Mouse (Mus musculus): ENCODE measurements around the gene Ccn1. TPM values are rescaled to one million over a fixed set of nuclear protein-coding genes. Genes with fewer than 3 reads are reported as not detected.
A peak's percentile ranks its signal among the peaks of the same experiment; 100 is the strongest.

Ccn1 gene
- polyA plus RNA-seq, 1 experiment from 2014 or later: 78.3 TPM

GRCm38 (mm10) chr3:145680686-145681085 lies 30.9 kb upstream of the Ccn1 start:
- Histone ChIP-seq H3K27ac (ENCODE audit: low read length) (no peak overlapping the region), H3K4me3 (ENCODE audit: low read length) (no peak overlapping the region), H3K36me3 (ENCODE audit: control insufficient read depth, insufficient read depth, low read length) (no peaks in the 10 kb centered on the region), H3K27me3 (ENCODE audit: control insufficient read depth, insufficient read depth, low read depth, low read length) (no peaks in the 10 kb centered on the region), H3K4me2 (ENCODE audit: low read depth, low read length) (no peak overlapping the region), H3K9ac (ENCODE audit: low read length) (no peak overlapping the region), H3K9me3 (ENCODE audit: control insufficient read depth, low read length) (no peaks in the 10 kb centered on the region), H3K4me1 (replicated peaks; ENCODE audit: control insufficient read depth, insufficient read depth, low read length) (peaks cover 8% of the 10 kb centered on the region)
- WGBS: 96% methylated on average over 5 of the region's 5 CpGs
- no peak for ATAC-seq (ENCODE audit: low read depth)

GRCm38 (mm10) chr3:145676212-145676611 lies 26.4 kb upstream of the Ccn1 start:
- WGBS: 78% methylated on average over 6 of the region's 6 CpGs
- H3K27me3 ChIP-seq (ENCODE audit: control insufficient read depth, insufficient read depth, low read depth, low read length): no peaks in the 10 kb centered on the region
- no peak overlapping the region for H3K27ac ChIP-seq (ENCODE audit: low read length)
- H3K9ac ChIP-seq (ENCODE audit: low read length): no peak overlapping the region
- no peaks in the 10 kb centered on the region for H3K36me3 ChIP-seq (ENCODE audit: control insufficient read depth, insufficient read depth, low read length)
- H3K4me2 ChIP-seq (ENCODE audit: low read depth, low read length): no peak overlapping the region
- H3K4me1 ChIP-seq (replicated peaks; ENCODE audit: control insufficient read depth, insufficient read depth, low read length): no peaks in the 10 kb centered on the region
- no peak for ATAC-seq (ENCODE audit: low read depth)
- no peaks in the 10 kb centered on the region for H3K9me3 ChIP-seq (ENCODE audit: control insufficient read depth, low read length)
- H3K4me3 ChIP-seq (ENCODE audit: low read length): no peak overlapping the region

GRCm38 (mm10) chr3:145674815-145675214 lies 25.0 kb upstream of the Ccn1 start:
- H3K27ac ChIP-seq (ENCODE audit: low read length): no peak overlapping the region
- no peaks in the 10 kb centered on the region for H3K9me3 ChIP-seq (ENCODE audit: control insufficient read depth, low read length)
- no peaks in the 10 kb centered on the region for H3K27me3 ChIP-seq (ENCODE audit: control insufficient read depth, insufficient read depth, low read depth, low read length)
- no peaks in the 10 kb centered on the region for H3K4me1 ChIP-seq (replicated peaks; ENCODE audit: control insufficient read depth, insufficient read depth, low read length)
- H3K4me3 ChIP-seq (ENCODE audit: low read length): no peak overlapping the region
- no peak for ATAC-seq (ENCODE audit: low read depth)
- H3K4me2 ChIP-seq (ENCODE audit: low read depth, low read length): no peak overlapping the region
- H3K9ac ChIP-seq (ENCODE audit: low read length): no peak overlapping the region
- no peaks in the 10 kb centered on the region for H3K36me3 ChIP-seq (ENCODE audit: control insufficient read depth, insufficient read depth, low read length)
- 54% methylated on average over 2 of the region's 2 CpGs for WGBS

- no peak for ATAC-seq (ENCODE audit: low read depth)
- no peak overlapping the region for H3K27ac ChIP-seq (ENCODE audit: low read length)
- no peak overlapping the region for H3K4me3 ChIP-seq (ENCODE audit: low read length)
- H3K4me1 ChIP-seq (replicated peaks; ENCODE audit: control insufficient read depth, insufficient read depth, low read length): no peaks in the 10 kb centered on the region
- H3K4me2 ChIP-seq (ENCODE audit: low read depth, low read length): no peak overlapping the region
- no peaks in the 10 kb centered on the region for H3K9me3 ChIP-seq (ENCODE audit: control insufficient read depth, low read length)
- no peak overlapping the region for H3K9ac ChIP-seq (ENCODE audit: low read length)
- H3K27me3 ChIP-seq (ENCODE audit: control insufficient read depth, insufficient read depth, low read depth, low read length): no peaks in the 10 kb centered on the region
- WGBS: 93% methylated on average over 4 of the region's 4 CpGs
- no peaks in the 10 kb centered on the region for H3K36me3 ChIP-seq (ENCODE audit: control insufficient read depth, insufficient read depth, low read length)
Measured at GRCm38 (mm10) chr3:145666383-145666782, 16.6 kb upstream of the Ccn1 start.

- Histone ChIP-seq H3K27me3 (ENCODE audit: control insufficient read depth, insufficient read depth, low read depth, low read length) (no peaks in the 10 kb centered on the region), H3K27ac (ENCODE audit: low read length) (no peak overlapping the region), H3K4me1 (replicated peaks; ENCODE audit: control insufficient read depth, insufficient read depth, low read length) (peaks cover 9% of the 10 kb centered on the region), H3K9ac (ENCODE audit: low read length) (no peak overlapping the region), H3K4me2 (ENCODE audit: low read depth, low read length) (no peak overlapping the region), H3K4me3 (ENCODE audit: low read length) (no peak overlapping the region), H3K9me3 (ENCODE audit: control insufficient read depth, low read length) (no peaks in the 10 kb centered on the region), H3K36me3 (ENCODE audit: control insufficient read depth, insufficient read depth, low read length) (no peaks in the 10 kb centered on the region)
- no peak for ATAC-seq (ENCODE audit: low read depth)
- 59% methylated on average over 14 of the region's 14 CpGs for WGBS
Measured at GRCm38 (mm10) chr3:145656993-145657713, 7.4 kb upstream of the Ccn1 start.

GRCm38 (mm10) chr3:145654944-145655343 lies 5.2 kb upstream of the Ccn1 start:
- Histone ChIP-seq H3K9ac (ENCODE audit: low read length) (no peak overlapping the region), H3K9me3 (ENCODE audit: control insufficient read depth, low read length) (no peaks in the 10 kb centered on the region), H3K4me3 (ENCODE audit: low read length) (no peak overlapping the region), H3K36me3 (ENCODE audit: control insufficient read depth, insufficient read depth, low read length) (no peaks in the 10 kb centered on the region), H3K27me3 (ENCODE audit: control insufficient read depth, insufficient read depth, low read depth, low read length) (no peaks in the 10 kb centered on the region), H3K4me2 (ENCODE audit: low read depth, low read length) (no peak overlapping the region), H3K4me1 (replicated peaks; ENCODE audit: control insufficient read depth, insufficient read depth, low read length) (peaks cover 26% of the 10 kb centered on the region), H3K27ac (ENCODE audit: low read length) (no peak overlapping the region)
- 81% methylated on average over 6 of the region's 6 CpGs for WGBS
- no peak for ATAC-seq (ENCODE audit: low read depth)

GRCm38 (mm10) chr3:145654028-145654427 lies 4.2 kb upstream of the Ccn1 start:
- Histone ChIP-seq H3K9me3 (ENCODE audit: control insufficient read depth, low read length) (no peaks in the 10 kb centered on the region), H3K27ac (ENCODE audit: low read length) (no peak overlapping the region), H3K27me3 (ENCODE audit: control insufficient read depth, insufficient read depth, low read depth, low read length) (no peaks in the 10 kb centered on the region), H3K9ac (ENCODE audit: low read length) (no peak overlapping the region; the same call in 1 of the 2 replicates), H3K4me2 (ENCODE audit: low read depth, low read length) (peak overlapping the region; percentile 87), H3K36me3 (ENCODE audit: control insufficient read depth, insufficient read depth, low read length) (no peaks in the 10 kb centered on the region), H3K4me3 (ENCODE audit: low read length) (peak overlapping the region; percentile 75; the same call in 1 of the 2 replicates), H3K4me1 (replicated peaks; ENCODE audit: control insufficient read depth, insufficient read depth, low read length) (peaks cover 26% of the 10 kb centered on the region)
- no peak for ATAC-seq (ENCODE audit: low read depth)
- WGBS: 80% methylated on average over 9 of the region's 9 CpGs

GRCm38 (mm10) chr3:145653191-145653940 lies 3.6 kb upstream of the Ccn1 start:
- peak overlapping the region; percentile 87 for H3K9ac ChIP-seq (ENCODE audit: low read length)
- H3K9me3 ChIP-seq (ENCODE audit: control insufficient read depth, low read length): no peaks in the 10 kb centered on the region
- H3K27ac ChIP-seq (ENCODE audit: low read length): peak overlapping the region; percentile 96
- ATAC-seq (ENCODE audit: low read depth): peak; percentile 64
- H3K4me2 ChIP-seq (ENCODE audit: low read depth, low read length): peak overlapping the region; percentile 87
- peak overlapping the region; percentile 75 for H3K4me3 ChIP-seq (ENCODE audit: low read length)
- H3K27me3 ChIP-seq (ENCODE audit: control insufficient read depth, insufficient read depth, low read depth, low read length): no peaks in the 10 kb centered on the region
- H3K36me3 ChIP-seq (ENCODE audit: control insufficient read depth, insufficient read depth, low read length): no peaks in the 10 kb centered on the region
- peaks cover 26% of the 10 kb centered on the region for H3K4me1 ChIP-seq (replicated peaks; ENCODE audit: control insufficient read depth, insufficient read depth, low read length)
- under 1% methylated on average over 53 of the region's 53 CpGs for WGBS

GRCm38 (mm10) chr3:145652322-145653131 lies 2.7 kb upstream of the Ccn1 start:
- H3K9me3 ChIP-seq (ENCODE audit: control insufficient read depth, low read length): no peaks in the 10 kb centered on the region
- no peaks in the 10 kb centered on the region for H3K27me3 ChIP-seq (ENCODE audit: control insufficient read depth, insufficient read depth, low read depth, low read length)
- peaks cover 31% of the 10 kb centered on the region for H3K4me1 ChIP-seq (replicated peaks; ENCODE audit: control insufficient read depth, insufficient read depth, low read length)
- peak overlapping the region; percentile 87 for H3K4me2 ChIP-seq (ENCODE audit: low read depth, low read length)
- WGBS: 9% methylated on average over 20 of the region's 20 CpGs
- H3K36me3 ChIP-seq (ENCODE audit: control insufficient read depth, insufficient read depth, low read length): peaks cover 3% of the 10 kb centered on the region
- ATAC-seq (ENCODE audit: low read depth): no peak; the same call in 1 of the 2 replicates
- H3K4me3 ChIP-seq (ENCODE audit: low read length): peak overlapping the region; percentile 75
- H3K9ac ChIP-seq (ENCODE audit: low read length): peak overlapping the region; percentile 87
- H3K27ac ChIP-seq (ENCODE audit: low read length): peak overlapping the region; percentile 96
